Mouse (Mus musculus) limb, embryonic 14.5 days (tissue): Measurements from ENCODE around the gene Med27. TPM values are rescaled to one million over a fixed set of nuclear protein-coding genes. Genes with fewer than 3 reads are reported as not detected.

Experiments
- ATAC-seq: fragments of 200-750 bp; cut with Nextera tagmentation; 2 replicates; pipeline ENCODE4 v1.8.0; 2017; ENCODE audit warnings: low read depth, moderate number of reproducible peaks, moderate TSS enrichment; ENCODE audit not compliant: low FRiP score
- DNase-seq: peaks from one replicate; pipeline ENCODE4 v3.0.0-alpha.2; 2015; ENCODE audit warnings: low spot score
- H3K27ac ChIP-seq: fragments of 300-500 bp; sonication (generic); replicated peaks from 2 replicates; pipeline ENCODE4 v1.5.1; 2014; ENCODE audit warnings: low read depth, mild to moderate bottlenecking, low read length, moderate library complexity, mixed read lengths
- H3K27me3 ChIP-seq: fragments of 300-500 bp; sonication (generic); 2 replicates; pipeline ENCODE4 v1.6.1; 2014; ENCODE audit warnings: low read length, mixed read lengths; ENCODE audit not compliant: control insufficient read depth, insufficient read depth
- H3K36me3 ChIP-seq: fragments of 300-500 bp; sonication (generic); 2 replicates; pipeline ENCODE4 v1.6.1; 2014; ENCODE audit warnings: mild to moderate bottlenecking, low read length, moderate library complexity, mixed read lengths; ENCODE audit not compliant: control insufficient read depth, insufficient read depth
- H3K4me1 ChIP-seq: fragments of 300-500 bp; sonication (generic); 2 replicates; pipeline ENCODE4 v1.6.1; 2014; ENCODE audit warnings: antibody characterized with exemption, low read length, mixed read lengths; ENCODE audit not compliant: control insufficient read depth, insufficient read depth
- H3K4me2 ChIP-seq: fragments of 300-500 bp; sonication (generic); replicated peaks from 2 replicates; pipeline ENCODE4 v1.6.1; 2014; ENCODE audit warnings: low read depth, mild to moderate bottlenecking, low read length, moderate library complexity; ENCODE audit not compliant: severe bottlenecking
- H3K4me3 ChIP-seq: fragments of 300-500 bp; sonication (generic); replicated peaks from 2 replicates; pipeline ENCODE4 v1.5.1; 2014; ENCODE audit warnings: low read length
- H3K9ac ChIP-seq: fragments of 300-500 bp; sonication (generic); 2 replicates; pipeline ENCODE4 v1.6.1; 2014; ENCODE audit warnings: mild to moderate bottlenecking, low read depth, low read length, moderate library complexity; ENCODE audit not compliant: severe bottlenecking
- H3K9me3 ChIP-seq: fragments of 300-500 bp; sonication (generic); 2 replicates; pipeline ENCODE4 v1.6.1; 2016; ENCODE audit warnings: low read length; ENCODE audit not compliant: control insufficient read depth
- POLR2A ChIP-seq: fragments of 200-500 bp; IDR thresholded peaks from 2 replicates; pipeline ENCODE4 v1.8.0; 2012; ENCODE audit warnings: inconsistent platforms, mild to moderate bottlenecking, moderate library complexity, borderline replicate concordance; ENCODE audit not compliant: insufficient read depth, insufficient read length; ENCODE audit errors: extremely low read depth
- WGBS: fragments of 180-500 bp; shearing (Covaris S2); extraction: QIAGEN DNeasy Blood & Tissue Kit; methylation state at CpG from one replicate; pipeline ENCODE4 v1.1.7; 2014; 5-methylcytosine and 5-hydroxymethylcytosine counted together
- polyA plus RNA-seq, 2 experiments: library from polyadenylated mRNA; depleted of rRNA in 1 of 2; stranded (reverse) in 1 of 2; unstranded in 1 of 2; fragments of >200 nt; fragmentation: Nextera tagmentation in 1 of 2; extraction: Ambion mirVana in 1 of 2; gene quantifications; 2 replicates each; pipeline versions ENCODE4 v1.2.1 to v1.2.3; 2012 to 2014

Med27 gene
- polyA plus RNA-seq, 2 experiments: 45.6 to 49.4 TPM

GRCm38 (mm10) chr2:29515831-29516447 lies 169.3 kb downstream of the Med27 start:
- Histone ChIP-seq H3K9me3 (no peaks in the 10 kb centered on the region), H3K9ac (no peak overlapping the region), H3K4me1 (0 out of 2 replicates have a peak, but pooled peaks cover 7% of the 10 kb centered on the region), H3K27ac (no peak overlapping the region), H3K36me3 (0 out of 2 replicates have a peak, but pooled peaks cover 2% of the 10 kb centered on the region), H3K27me3 (no peaks in the 10 kb centered on the region), H3K4me3 (no peak overlapping the region), H3K4me2 (no peak overlapping the region)
- TF ChIP-seq POLR2A: no peak
- DNase-seq (no peak), ATAC-seq (no peak)
- WGBS: 72% methylated on average over 4 of the region's 4 CpGs

- Histone ChIP-seq H3K9ac (no peak overlapping the region), H3K4me2 (no peak overlapping the region), H3K27ac (no peak overlapping the region), H3K4me1 (0 out of 2 replicates have a peak, but pooled peaks cover 7% of the 10 kb centered on the region), H3K9me3 (no peaks in the 10 kb centered on the region), H3K4me3 (no peak overlapping the region), H3K36me3 (no peaks in the 10 kb centered on the region), H3K27me3 (no peaks in the 10 kb centered on the region)
- WGBS: 44% methylated on average over 9 of the region's 9 CpGs
- no peak for DNase-seq
- TF ChIP-seq POLR2A: no peak
- ATAC-seq: no peak
Observed at GRCm38 (mm10) chr2:29516621-29517170, 170.1 kb downstream of the Med27 start.

- TF ChIP-seq POLR2A: no peak
- peaks cover 12% of the 10 kb centered on the region; the same call in 1 of the 2 replicates for H3K4me1 ChIP-seq
- WGBS: 18% methylated on average over 3 of the region's 3 CpGs
- no peak for ATAC-seq
- H3K9me3 ChIP-seq: no peaks in the 10 kb centered on the region
- no peaks in the 10 kb centered on the region for H3K27me3 ChIP-seq
- no peak overlapping the region for H3K9ac ChIP-seq
- no peak overlapping the region for H3K4me2 ChIP-seq
- no peak overlapping the region for H3K27ac ChIP-seq
- no peak for DNase-seq
- peaks cover 3% of the 10 kb centered on the region for H3K36me3 ChIP-seq
- H3K4me3 ChIP-seq: no peak overlapping the region
Observed at GRCm38 (mm10) chr2:29519402-29519801, 172.8 kb downstream of the Med27 start.

- WGBS: 70% methylated on average over 6 of the region's 6 CpGs
- TF ChIP-seq POLR2A: no peak
- H3K4me2 ChIP-seq: no peak overlapping the region
Observed at GRCm38 (mm10) chr2:29520206-29520605, 173.6 kb downstream of the Med27 start.

GRCm38 (mm10) chr2:29521486-29521885 lies 174.9 kb downstream of the Med27 start:
- H3K4me3 ChIP-seq: no peak overlapping the region
- H3K4me2 ChIP-seq: no peak overlapping the region
- H3K27me3 ChIP-seq: no peaks in the 10 kb centered on the region
- peaks cover 23% of the 10 kb centered on the region for H3K4me1 ChIP-seq
- DNase-seq (no peak), ATAC-seq (no peak)
- no peak overlapping the region for H3K27ac ChIP-seq
- TF ChIP-seq POLR2A: no peak
- peaks cover 3% of the 10 kb centered on the region for H3K36me3 ChIP-seq
- H3K9ac ChIP-seq: no peak overlapping the region
- WGBS: 74% methylated on average over 6 of the region's 7 CpGs
- no peaks in the 10 kb centered on the region for H3K9me3 ChIP-seq

More at GRCm38 (mm10) chr2:29520206-29520605, 173.6 kb downstream of the Med27 start:
- H3K4me3 ChIP-seq: no peak overlapping the region
- H3K27ac ChIP-seq: no peak overlapping the region
- H3K9me3 ChIP-seq: no peaks in the 10 kb centered on the region
- no peak overlapping the region for H3K9ac ChIP-seq
- H3K27me3 ChIP-seq: no peaks in the 10 kb centered on the region
- H3K36me3 ChIP-seq: peaks cover 3% of the 10 kb centered on the region
- DNase-seq: no peak
- ATAC-seq: no peak
- H3K4me1 ChIP-seq: peaks cover 18% of the 10 kb centered on the region
